Mouse (Mus musculus) intestine, embryonic 15.5 days (tissue): ENCODE measurements at regions not wholly inside any gene's neighbourhood (a gene's known extent, or its start where the extent isn't known, plus 50 kb on each side); places are given as distances from the start of the nearest gene placed in this dataset.
A peak's percentile ranks its signal among the peaks of the same experiment; 100 is the strongest.
"Not testable (repeated sequence)": the region's sequence is repeated elsewhere in the genome, so short reads cannot be mapped to it uniquely, and the experiment has no call there.

Source experiments
- ATAC-seq: fragments of 200-750 bp; cut with Nextera tagmentation; 2 replicates; pipeline ENCODE4 v1.8.0; 2017; ENCODE audit warnings: moderate TSS enrichment, moderate library complexity
- H3K27ac ChIP-seq: fragments of 300-500 bp; sonication (generic); 2 replicates; pipeline ENCODE4 v1.5.1; 2015; ENCODE audit warnings: mild to moderate bottlenecking, inconsistent platforms
- H3K27me3 ChIP-seq: fragments of 300-500 bp; sonication (generic); replicated peaks from 2 replicates; pipeline ENCODE4 v1.6.1; 2015; ENCODE audit warnings: inconsistent platforms
- H3K36me3 ChIP-seq: fragments of 300-500 bp; sonication (generic); 2 replicates; pipeline ENCODE4 v1.6.1; 2015; ENCODE audit warnings: inconsistent platforms
- H3K4me1 ChIP-seq: fragments of 300-500 bp; sonication (generic); replicated peaks from 2 replicates; pipeline ENCODE4 v1.6.1; 2015; ENCODE audit warnings: inconsistent platforms
- H3K4me2 ChIP-seq: fragments of 300-500 bp; sonication (generic); replicated peaks from 2 replicates; pipeline ENCODE4 v1.6.1; 2015; ENCODE audit warnings: mild to moderate bottlenecking, inconsistent platforms
- H3K4me3 ChIP-seq: fragments of 300-500 bp; sonication (generic); replicated peaks from 2 replicates; pipeline ENCODE4 v1.5.1; 2015; ENCODE audit warnings: inconsistent platforms
- H3K9ac ChIP-seq: fragments of 300-500 bp; sonication (generic); 2 replicates; pipeline ENCODE4 v1.6.1; 2015; ENCODE audit warnings: inconsistent platforms
- H3K9me3 ChIP-seq: fragments of 300-500 bp; sonication (generic); 2 replicates; pipeline ENCODE4 v1.6.1; 2016; ENCODE audit warnings: inconsistent platforms
- WGBS: fragments of 180-500 bp; shearing (Covaris S2); methylation state at CpG from one replicate; pipeline ENCODE4 v1.1.7; 2015; 5-methylcytosine and 5-hydroxymethylcytosine counted together

GRCm38 (mm10) chr17:6547064-6547760, 54.3 kb upstream of the Dynlt1c start:
- not testable (repeated sequence) for H3K27ac ChIP-seq, H3K4me3 ChIP-seq, H3K9me3 ChIP-seq, H3K27me3 ChIP-seq, H3K36me3 ChIP-seq, H3K4me2 ChIP-seq, H3K4me1 ChIP-seq, H3K9ac ChIP-seq
- no CpG with 5 or more reads among the region's 8 CpGs for WGBS
- ATAC-seq: peak; percentile 26; the same call in 1 of the 2 replicates

GRCm38 (mm10) chr17:6547937-6548336, 53.5 kb upstream of the Dynlt1c start:
- H3K9me3 ChIP-seq, H3K27me3 ChIP-seq, H3K9ac ChIP-seq, ATAC-seq, H3K4me2 ChIP-seq, H3K27ac ChIP-seq, H3K4me3 ChIP-seq, H3K36me3 ChIP-seq, H3K4me1 ChIP-seq: not testable (repeated sequence)
- WGBS: no CpG with 5 or more reads among the region's 6 CpGs
